Mouse (Mus musculus) forebrain, embryonic 10.5 days (tissue): ENCODE measurements at regions not wholly inside any gene's neighbourhood (a gene's known extent, or its start where the extent isn't known, plus 50 kb on each side); places are given as distances from the start of the nearest gene placed in this dataset.

Experiments
- DNase-seq: peaks from one replicate; pipeline ENCODE4 v3.0.0-alpha.2; 2017; ENCODE audit warnings: low spot score; ENCODE audit errors: extremely low spot score
- H3K27ac ChIP-seq: fragments of 300-500 bp; sonication (generic); 2 replicates; pipeline ENCODE4 v1.5.1; 2016; ENCODE audit warnings: mild to moderate bottlenecking
- H3K27me3 ChIP-seq: fragments of 300-500 bp; sonication (generic); 2 replicates; pipeline ENCODE4 v1.6.1; 2016; ENCODE audit warnings: mild to moderate bottlenecking; ENCODE audit not compliant: poor library complexity, severe bottlenecking
- H3K36me3 ChIP-seq: fragments of 300-500 bp; sonication (generic); replicated peaks from 2 replicates; pipeline ENCODE4 v1.6.1; 2016; ENCODE audit warnings: mild to moderate bottlenecking, moderate library complexity
- H3K4me1 ChIP-seq: fragments of 300-500 bp; sonication (generic); 2 replicates; pipeline ENCODE4 v1.6.1; 2016
- H3K4me3 ChIP-seq: fragments of 300-500 bp; sonication (generic); 2 replicates; pipeline ENCODE4 v1.5.1; 2016; ENCODE audit warnings: mild to moderate bottlenecking, moderate library complexity
- H3K9me3 ChIP-seq: fragments of 300-500 bp; sonication (generic); 2 replicates; pipeline ENCODE4 v1.6.1; 2016; ENCODE audit warnings: mild to moderate bottlenecking, moderate library complexity
- WGBS: fragments of 180-500 bp; shearing (Covaris S2); methylation state at CpG from one replicate; pipeline ENCODE4 v1.1.7; 2016; 5-methylcytosine and 5-hydroxymethylcytosine counted together

GRCm38 (mm10) chr16:76158585-76158984 lies 136.5 kb upstream of the Samsn1 start:
- no peak for DNase-seq
- WGBS = 95% methylated on average over 7 of the region's 7 CpGs

GRCm38 (mm10) chr16:76153766-76154525 lies 131.9 kb upstream of the Samsn1 start:
- Histone ChIP-seq H3K4me3 (no peak overlapping the region), H3K4me1 (peaks cover 3% of the 10 kb centered on the region; the same call in 1 of the 2 replicates), H3K36me3 (no peaks in the 10 kb centered on the region), H3K27ac (no peak overlapping the region), H3K27me3 (no peaks in the 10 kb centered on the region), H3K9me3 (no peaks in the 10 kb centered on the region)
- no peak for DNase-seq
- WGBS = 89% methylated on average over 12 of the region's 12 CpGs

More at GRCm38 (mm10) chr16:76158585-76158984, 136.5 kb upstream of the Samsn1 start:
- Histone ChIP-seq H3K36me3 (no peaks in the 10 kb centered on the region), H3K4me3 (no peak overlapping the region), H3K27ac (no peak overlapping the region), H3K9me3 (no peaks in the 10 kb centered on the region), H3K27me3 (no peaks in the 10 kb centered on the region), H3K4me1 (peaks cover 3% of the 10 kb centered on the region; the same call in 1 of the 2 replicates)

- Histone ChIP-seq H3K4me3 (no peak overlapping the region), H3K36me3 (no peaks in the 10 kb centered on the region), H3K27ac (no peak overlapping the region), H3K4me1 (peaks cover 3% of the 10 kb centered on the region; the same call in 1 of the 2 replicates), H3K9me3 (no peaks in the 10 kb centered on the region), H3K27me3 (no peaks in the 10 kb centered on the region)
- DNase-seq = no peak
- WGBS = 84% methylated on average over 5 of the region's 5 CpGs
Observed at GRCm38 (mm10) chr16:76149581-76149980, 127.5 kb upstream of the Samsn1 start.

- Histone ChIP-seq H3K27me3 (no peaks in the 10 kb centered on the region), H3K36me3 (no peaks in the 10 kb centered on the region), H3K4me3 (no peak overlapping the region), H3K27ac (no peak overlapping the region), H3K9me3 (no peaks in the 10 kb centered on the region), H3K4me1 (no peaks in the 10 kb centered on the region)
- DNase-seq = no peak
- WGBS = 87% methylated on average over 2 of the region's 2 CpGs
Observed at GRCm38 (mm10) chr16:76133892-76134291, 111.8 kb upstream of the Samsn1 start.

GRCm38 (mm10) chr16:76130486-76130885 lies 108.4 kb upstream of the Samsn1 start:
- H3K27me3 ChIP-seq = no peaks in the 10 kb centered on the region
- no peak overlapping the region for H3K4me3 ChIP-seq
- H3K36me3 ChIP-seq = no peaks in the 10 kb centered on the region
- H3K4me1 ChIP-seq = no peaks in the 10 kb centered on the region
- 91% methylated on average over 9 of the region's 9 CpGs for WGBS
- H3K9me3 ChIP-seq = no peaks in the 10 kb centered on the region
- no peak overlapping the region for H3K27ac ChIP-seq
- DNase-seq = no peak

- DNase-seq = no peak
- Histone ChIP-seq H3K4me1 (no peaks in the 10 kb centered on the region), H3K27ac (no peak overlapping the region), H3K9me3 (no peaks in the 10 kb centered on the region), H3K36me3 (no peaks in the 10 kb centered on the region), H3K27me3 (no peaks in the 10 kb centered on the region), H3K4me3 (no peak overlapping the region)
- WGBS = 90% methylated on average over 2 of the region's 2 CpGs
Observed at GRCm38 (mm10) chr16:76129982-76130381, 107.9 kb upstream of the Samsn1 start.

GRCm38 (mm10) chr16:76123021-76123384 lies 100.9 kb upstream of the Samsn1 start:
- H3K9me3 ChIP-seq = no peaks in the 10 kb centered on the region
- 71% methylated on average over 5 of the region's 5 CpGs for WGBS
- no peak for DNase-seq
- H3K4me3 ChIP-seq = no peak overlapping the region
- no peaks in the 10 kb centered on the region for H3K27me3 ChIP-seq
- H3K27ac ChIP-seq = no peak overlapping the region
- no peaks in the 10 kb centered on the region for H3K4me1 ChIP-seq
- no peaks in the 10 kb centered on the region for H3K36me3 ChIP-seq

GRCm38 (mm10) chr16:76122172-76123020 lies 100.3 kb upstream of the Samsn1 start:
- WGBS = 86% methylated on average over 9 of the region's 9 CpGs
- H3K4me1 ChIP-seq = no peaks in the 10 kb centered on the region
- no peak for DNase-seq
- no peaks in the 10 kb centered on the region for H3K36me3 ChIP-seq
- no peak overlapping the region for H3K4me3 ChIP-seq
- no peak overlapping the region for H3K27ac ChIP-seq
- H3K9me3 ChIP-seq = no peaks in the 10 kb centered on the region
- no peaks in the 10 kb centered on the region for H3K27me3 ChIP-seq

- no peaks in the 10 kb centered on the region for H3K27me3 ChIP-seq
- 83% methylated on average over 2 of the region's 2 CpGs for WGBS
- no peaks in the 10 kb centered on the region for H3K36me3 ChIP-seq
- no peak for DNase-seq
- H3K27ac ChIP-seq = no peak overlapping the region
- H3K4me1 ChIP-seq = no peaks in the 10 kb centered on the region
- no peaks in the 10 kb centered on the region for H3K9me3 ChIP-seq
- no peak overlapping the region for H3K4me3 ChIP-seq
Observed at GRCm38 (mm10) chr16:76120712-76121111, 98.6 kb upstream of the Samsn1 start.

- Histone ChIP-seq H3K27me3 (no peaks in the 10 kb centered on the region), H3K4me3 (no peak overlapping the region), H3K27ac (no peak overlapping the region), H3K9me3 (no peaks in the 10 kb centered on the region), H3K4me1 (no peaks in the 10 kb centered on the region), H3K36me3 (no peaks in the 10 kb centered on the region)
- DNase-seq = no peak
- 98% methylated on average over 3 of the region's 3 CpGs for WGBS
Observed at GRCm38 (mm10) chr16:76110383-76110782, 88.3 kb upstream of the Samsn1 start.

GRCm38 (mm10) chr16:76108464-76108863 lies 86.4 kb upstream of the Samsn1 start:
- no peaks in the 10 kb centered on the region for H3K36me3 ChIP-seq
- no peaks in the 10 kb centered on the region for H3K27me3 ChIP-seq
- no peak overlapping the region for H3K4me3 ChIP-seq
- WGBS = 95% methylated on average over 2 of the region's 2 CpGs
- no peak for DNase-seq
- H3K4me1 ChIP-seq = no peaks in the 10 kb centered on the region
- no peaks in the 10 kb centered on the region for H3K9me3 ChIP-seq
- no peak overlapping the region for H3K27ac ChIP-seq

GRCm38 (mm10) chr16:76104673-76105072 lies 82.6 kb upstream of the Samsn1 start:
- DNase-seq = no peak
- 94% methylated on average over 6 of the region's 6 CpGs for WGBS

GRCm38 (mm10) chr16:76101773-76102172 lies 79.7 kb upstream of the Samsn1 start:
- Histone ChIP-seq H3K27ac (no peak overlapping the region), H3K27me3 (no peaks in the 10 kb centered on the region), H3K9me3 (no peaks in the 10 kb centered on the region), H3K36me3 (no peaks in the 10 kb centered on the region), H3K4me1 (no peaks in the 10 kb centered on the region), H3K4me3 (no peak overlapping the region)
- DNase-seq = no peak
- WGBS = 85% methylated on average over 3 of the region's 3 CpGs

More at GRCm38 (mm10) chr16:76104673-76105072, 82.6 kb upstream of the Samsn1 start:
- Histone ChIP-seq H3K27me3 (no peaks in the 10 kb centered on the region), H3K9me3 (no peaks in the 10 kb centered on the region), H3K4me1 (no peaks in the 10 kb centered on the region), H3K27ac (no peak overlapping the region), H3K36me3 (no peaks in the 10 kb centered on the region), H3K4me3 (no peak overlapping the region)
